Mouse (Mus musculus): ENCODE results near the gene Iqce.

GRCm38 (mm10) chr5:140701661-140702060 lies 517 bp downstream of the Iqce start:
- TF ChIP-seq MAX (IDR thresholded peaks at IDR 0.05; ENCODE audit: low read length) (no peak), ZMIZ1 (IDR thresholded peaks at IDR 0.05; ENCODE audit: low read depth, low read length) (no peak), TAL1 (IDR thresholded peaks at IDR 0.05; ENCODE audit: low read length) (no peak), CTCF (IDR thresholded peaks at IDR 0.05 in 2 of 3, conservative IDR thresholded peaks at IDR 0.05 in 1 of 3; ENCODE audit: control insufficient read depth in 1 of 3, insufficient read depth in 1 of 3, low read depth in 2 of 3, low read length in 3 of 3, poor library complexity in 1 of 3, severe bottlenecking in 1 of 3) (no peak), HCFC1 (IDR thresholded peaks at IDR 0.05; ENCODE audit: low read depth, low read length) (no peak), POLR2A (IDR thresholded peaks at IDR 0.05; ENCODE audit: control insufficient read depth in 1 of 2, insufficient read depth in 1 of 2, low read depth in 1 of 2, low read length in 2 of 2, poor library complexity in 1 of 2) (no peak), BHLHE40 (IDR thresholded peaks at IDR 0.05; ENCODE audit: borderline replicate concordance, low read depth, low read length) (no peak), CHD2 (IDR thresholded peaks at IDR 0.05; ENCODE audit: low read length) (no peak)

All from MEL (cell line).